Mouse (Mus musculus) layer of hippocampus, postnatal 25 days (tissue): Measurements from ENCODE around the gene Fancc. TPM values are rescaled to one million over a fixed set of nuclear protein-coding genes. Genes with fewer than 3 reads are reported as not detected.
"Not testable (repeated sequence)": the region's sequence is repeated elsewhere in the genome, so short reads cannot be mapped to it uniquely, and the experiment has no call there.

ENCODE experiments used
- DNase-seq, 2 experiments: peaks; one replicate each; pipeline ENCODE4 v3.0.0; 2022; ENCODE audit warnings: mixed read lengths in 2 of 2, low spot score in 1 of 2; ENCODE audit errors: extremely low spot score in 1 of 2
- total RNA-seq, 2 experiments: library from RNA; stranded (reverse); gene quantifications; 2 replicates each; pipeline ENCODE4 v1.2.3; 2021

Fancc gene
- total RNA-seq, 2 experiments from 2014 or later: 5.4 to 7.7 TPM

- no peak for DNase-seq
These were observed 66.9 kb downstream of the Fancc start for GRCm38 (mm10) chr13:63430206-63430605.

DNA sequence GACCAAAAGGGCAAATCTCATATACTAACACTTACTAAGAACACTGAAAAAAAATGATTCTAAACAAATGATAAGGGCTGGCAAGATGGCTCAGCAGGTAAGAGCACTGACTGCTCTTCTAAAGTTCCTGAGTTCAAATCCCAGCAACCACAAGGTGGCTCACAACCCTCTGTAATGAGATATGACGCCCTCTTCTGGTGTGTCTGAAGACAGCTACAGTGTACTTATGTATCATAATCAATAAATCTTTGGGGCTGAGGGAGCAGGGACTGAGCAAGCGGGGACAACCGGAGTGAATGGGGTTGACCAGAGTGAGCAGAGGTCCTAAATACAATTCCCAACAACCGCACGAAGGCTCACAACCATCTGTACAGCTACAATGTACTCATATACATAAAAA, 68.9 kb downstream of the Fancc start:
- DNase-seq: not testable (repeated sequence)

DNA sequence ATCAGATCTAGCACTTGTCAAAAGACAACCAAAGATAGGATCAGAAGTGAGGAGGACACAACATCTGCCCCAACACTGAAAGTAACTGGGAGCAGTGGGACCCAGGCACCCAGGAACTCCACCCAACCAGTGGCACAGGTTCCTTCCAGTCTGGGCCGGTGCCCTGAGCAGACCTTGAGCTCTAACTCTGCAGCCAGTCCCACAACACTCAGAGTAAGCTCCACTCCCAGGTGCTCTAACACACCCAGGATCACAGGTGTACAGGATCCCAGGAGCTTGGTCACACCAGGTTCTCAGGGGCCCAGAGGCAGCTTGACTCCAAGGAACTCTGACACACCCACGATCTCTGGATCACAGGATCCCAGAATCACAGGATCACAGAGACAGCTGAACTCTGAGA, 74.0 kb downstream of the Fancc start:
- DNase-seq: no peak

- no peak for DNase-seq
These were observed 75.9 kb downstream of the Fancc start for GRCm38 (mm10) chr13:63421225-63421624.

- no peak for DNase-seq
These were observed 78.9 kb downstream of the Fancc start for GRCm38 (mm10) chr13:63418148-63418547.

GRCm38 (mm10) chr13:63416824-63417223, 80.3 kb downstream of the Fancc start:
- no peak for DNase-seq

DNA sequence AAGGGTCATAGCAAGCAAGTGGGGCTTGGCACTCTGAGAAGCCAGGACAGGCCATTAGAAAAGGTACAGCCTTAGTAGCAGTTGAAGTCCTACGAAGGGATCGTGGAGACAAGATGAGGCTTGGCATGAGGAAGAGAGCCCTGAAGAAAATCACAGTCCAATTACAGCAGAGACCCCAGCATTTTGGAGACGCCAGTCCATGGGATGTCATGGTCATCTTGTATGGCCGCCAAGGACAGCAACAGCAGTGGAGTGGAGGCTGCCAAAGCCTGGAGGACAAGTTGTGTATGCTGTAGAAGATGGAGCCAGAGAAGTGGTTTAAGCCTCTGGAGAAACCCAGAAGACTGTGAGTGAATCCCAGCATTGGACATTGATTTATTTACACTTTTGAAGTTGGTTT, 84.4 kb downstream of the Fancc start:
- no peak for DNase-seq

DNA sequence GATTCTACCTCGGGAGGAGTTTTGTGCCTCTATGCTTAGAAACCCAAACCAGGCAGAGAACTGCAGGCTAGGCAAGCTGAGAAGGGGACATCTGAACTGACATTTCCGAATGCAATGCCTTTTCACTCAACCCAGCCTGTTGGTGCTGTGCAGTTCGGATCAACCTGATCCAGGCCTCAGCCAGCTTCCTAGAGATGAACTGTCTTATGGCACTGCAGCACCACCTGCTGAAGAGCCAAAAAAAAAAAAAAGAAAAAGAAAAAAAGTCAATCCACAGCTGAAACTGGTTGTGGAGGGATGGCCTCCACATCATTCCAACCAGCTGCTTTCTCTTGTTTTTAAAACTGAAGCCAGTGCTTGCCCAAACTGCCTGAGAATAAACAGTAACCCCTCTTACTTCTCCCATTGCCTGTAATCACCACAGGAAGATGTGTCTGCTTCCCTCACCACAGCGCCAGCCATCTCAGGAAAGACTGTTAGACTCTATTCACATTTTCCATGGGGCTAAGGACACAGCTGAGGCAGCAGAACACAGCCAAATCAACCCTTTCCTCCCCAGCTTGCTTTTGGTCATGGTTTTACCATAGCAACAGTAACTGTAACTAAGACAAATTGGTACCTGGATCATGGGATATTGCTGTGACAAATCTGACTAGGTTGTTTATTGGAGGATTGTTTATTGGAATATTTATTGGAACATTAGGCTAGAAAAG, 85.6 kb downstream of the Fancc start:
- no peak for DNase-seq

DNA sequence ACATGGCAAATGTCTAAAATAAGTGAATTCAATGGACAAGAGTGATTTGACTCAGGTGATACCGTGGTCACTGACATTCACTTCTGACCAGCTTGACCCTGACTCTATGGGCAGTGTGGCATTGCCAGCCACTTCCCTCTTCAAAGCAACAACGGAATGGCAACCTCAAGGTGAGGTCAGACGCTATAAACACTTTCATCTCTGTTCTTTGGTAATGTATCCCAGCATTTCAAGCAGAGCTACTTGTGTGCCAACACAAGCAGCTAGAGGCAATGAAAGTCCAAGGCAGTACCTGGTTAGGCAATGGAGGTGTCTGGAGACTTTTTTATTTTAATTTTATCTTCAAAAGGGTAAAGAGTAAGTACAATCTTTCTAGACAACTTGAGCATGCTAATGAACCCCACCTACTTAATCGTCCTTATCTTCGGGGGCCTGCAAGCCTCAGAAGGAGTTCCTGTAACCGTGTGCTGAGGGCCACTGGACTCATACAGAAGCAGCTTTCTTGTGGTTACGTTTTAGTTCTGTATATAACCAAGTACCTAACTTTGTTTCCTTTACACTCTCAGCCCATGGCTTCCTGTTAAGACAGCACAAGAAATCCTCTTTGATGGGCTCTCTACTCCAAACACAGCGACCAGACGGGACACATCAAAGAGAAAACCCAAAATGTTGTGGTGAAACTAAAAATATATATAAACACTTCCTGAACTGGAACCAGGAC, 86.3 kb downstream of the Fancc start:
- no peak for DNase-seq

DNA sequence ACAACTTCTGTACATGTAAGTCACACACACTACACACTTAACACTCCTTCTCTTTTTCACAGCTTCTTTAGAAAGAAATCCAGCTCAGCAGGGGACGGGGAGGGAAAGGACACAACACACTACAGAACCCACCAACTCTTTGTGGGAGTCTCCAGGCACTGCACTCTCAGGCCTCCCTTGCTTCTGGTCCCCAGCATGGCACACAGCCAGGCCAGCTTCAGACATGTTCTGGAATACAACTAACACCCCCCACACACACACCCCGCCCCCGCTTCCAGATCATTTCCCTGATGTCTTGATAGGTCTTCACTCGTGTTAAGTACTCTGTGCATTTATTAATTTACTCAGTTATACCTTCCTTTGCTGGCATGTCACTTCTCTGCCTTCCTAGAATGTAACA, 91.9 kb downstream of the Fancc start:
- no peak for DNase-seq

- DNase-seq: no peak
These were observed 92.4 kb downstream of the Fancc start for GRCm38 (mm10) chr13:63404657-63405056.

DNA sequence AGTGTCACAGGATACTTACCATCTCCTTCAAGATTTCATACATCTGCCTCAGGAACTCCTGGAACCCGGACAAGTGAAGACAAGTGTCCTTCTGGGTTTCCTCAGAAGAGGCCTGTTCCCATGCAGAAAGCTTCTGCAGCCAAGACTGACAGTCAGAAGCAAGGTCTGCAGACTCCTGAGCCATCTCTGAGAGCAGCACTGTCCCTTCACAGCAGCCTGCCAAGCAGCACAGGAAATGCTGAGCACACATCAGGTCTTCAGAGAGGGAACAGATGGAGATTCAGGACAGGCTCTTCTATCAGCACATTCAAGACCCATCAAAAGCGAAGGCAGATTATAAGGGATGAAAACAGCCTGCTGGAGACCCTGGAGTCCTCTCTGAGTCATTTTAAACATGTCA, 94.3 kb downstream of the Fancc start:
- no peak for DNase-seq

DNA sequence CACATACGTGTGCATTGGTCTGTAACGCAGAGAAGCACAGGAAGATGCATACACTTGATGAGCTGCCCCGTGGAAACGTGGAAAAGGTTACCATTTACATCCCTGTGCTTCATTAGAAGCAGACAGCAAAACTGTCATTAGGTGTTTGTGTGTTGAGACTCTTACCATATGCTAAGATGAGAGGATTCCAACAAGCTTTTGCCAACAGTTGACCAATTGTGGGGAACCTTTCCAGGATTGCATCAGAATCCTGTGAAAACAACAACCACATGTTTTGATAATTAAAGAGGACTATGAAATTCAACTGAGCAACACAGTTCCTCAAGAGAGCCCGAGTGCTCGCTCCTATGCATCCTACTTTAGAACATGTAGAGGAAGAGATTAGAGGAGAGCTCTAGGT, 97.0 kb downstream of the Fancc start:
- no peak for DNase-seq

- DNase-seq: no peak
These were observed 99.7 kb downstream of the Fancc start for GRCm38 (mm10) chr13:63397420-63397819.

- DNase-seq: no peak
These were observed 102.6 kb downstream of the Fancc start for GRCm38 (mm10) chr13:63394304-63395063.

DNA sequence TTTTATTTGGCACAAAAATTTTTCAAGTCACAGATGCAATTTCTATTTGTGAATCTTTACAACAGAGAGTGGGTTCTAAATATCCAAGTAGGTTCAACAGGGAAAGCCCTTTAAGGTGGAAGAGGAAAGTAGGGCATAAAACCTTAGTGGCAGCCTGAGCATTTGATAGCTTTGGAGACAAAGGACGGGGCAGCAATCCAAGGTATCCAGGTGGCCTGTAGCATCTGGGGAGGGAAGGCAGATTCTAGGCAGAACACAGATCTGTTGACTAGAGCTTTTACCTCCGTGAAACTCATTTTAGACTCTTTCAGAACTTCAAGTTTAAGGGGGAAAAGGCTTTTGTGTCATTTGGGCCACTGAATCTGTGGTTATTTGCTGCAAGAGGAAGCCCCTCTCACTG, 111.8 kb downstream of the Fancc start:
- DNase-seq: no peak

DNA sequence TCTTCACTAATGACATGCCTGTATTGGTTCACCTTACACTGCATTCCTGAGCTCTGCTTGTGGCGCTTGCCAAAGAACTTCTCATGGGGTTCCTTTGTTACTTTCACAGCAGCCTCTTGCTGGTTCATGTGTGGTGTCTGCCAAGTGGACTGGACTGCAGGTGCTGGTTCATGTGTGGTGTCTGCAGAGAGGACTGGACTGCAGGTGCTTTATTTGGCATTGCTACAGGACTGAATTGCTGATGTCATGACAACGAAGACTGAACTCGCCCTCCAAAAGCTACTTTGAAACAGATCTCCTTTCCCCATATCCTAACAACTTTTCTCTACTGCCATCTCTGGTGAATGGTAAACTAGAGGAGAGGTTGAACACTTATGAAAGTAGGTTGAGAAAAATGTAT, 112.3 kb downstream of the Fancc start:
- DNase-seq: no peak

- no peak for DNase-seq
These were observed 114.9 kb downstream of the Fancc start for GRCm38 (mm10) chr13:63382206-63382605.

DNA sequence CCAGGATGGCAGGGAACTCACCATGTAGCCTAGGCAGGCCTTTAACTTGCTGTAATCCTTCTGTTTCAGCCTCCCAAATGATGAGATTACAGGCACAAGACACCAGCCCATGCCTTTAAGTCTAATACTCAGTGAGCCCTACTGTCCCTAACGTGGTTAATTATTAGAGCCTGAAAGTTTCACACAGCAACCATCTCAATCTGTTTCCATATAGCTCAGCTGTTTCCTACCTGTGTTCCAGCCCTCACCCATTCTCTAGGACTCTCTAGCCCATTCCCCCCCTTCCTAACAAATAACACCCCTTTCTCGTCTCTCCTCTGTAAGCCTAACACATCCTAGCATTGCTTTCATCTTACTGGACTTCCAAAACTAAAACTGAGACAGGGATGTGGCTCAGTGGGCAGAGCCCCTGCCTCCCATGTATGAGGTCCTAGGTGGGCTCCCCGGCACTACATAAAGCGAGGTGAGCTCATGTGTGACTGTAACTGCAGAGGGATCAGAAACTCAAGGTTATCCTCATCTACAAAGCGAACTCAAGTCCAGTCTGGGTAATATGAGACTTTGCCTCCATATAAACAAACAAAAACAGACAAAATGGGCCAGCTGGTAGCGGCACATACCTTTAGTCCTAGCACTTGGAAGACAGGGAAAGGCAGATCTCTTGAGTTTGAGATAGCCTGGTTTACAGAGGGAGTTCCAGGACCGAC, 123.5 kb downstream of the Fancc start:
- DNase-seq: no peak

- DNase-seq: no peak
These were observed 135.3 kb downstream of the Fancc start for GRCm38 (mm10) chr13:63361755-63362154.
